Mouse (Mus musculus): ENCODE data around the gene Spesp1.

Spesp1 gene

GRCm38 (mm10) chr9:62281991-62282390 is at the start of gene Spesp1:
Gene Spesp1, minus strand, starts transcription at chr9:62282208.
- DNase-seq: no peak

DNA sequence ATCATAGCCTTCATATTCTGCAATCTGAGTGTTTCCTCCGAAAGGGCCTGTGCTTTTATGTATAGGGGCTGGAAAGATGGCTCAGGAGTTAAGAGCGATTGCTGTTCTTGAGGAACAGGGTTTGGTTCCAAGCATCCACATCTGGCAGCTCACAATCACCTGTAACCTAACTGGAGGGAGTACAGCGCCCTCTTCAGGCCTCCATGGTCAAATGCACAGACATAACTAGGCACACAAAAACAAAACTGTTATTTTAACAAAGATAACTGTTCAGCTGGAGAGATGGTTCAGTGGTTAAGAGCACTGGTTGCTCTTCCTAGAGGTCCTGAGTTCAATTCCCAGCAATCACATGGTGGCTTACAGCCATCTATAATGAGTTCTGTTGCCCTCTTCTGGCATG is 44.0 kb upstream of the Spesp1 start:
- DNase-seq: no peak

DNA sequence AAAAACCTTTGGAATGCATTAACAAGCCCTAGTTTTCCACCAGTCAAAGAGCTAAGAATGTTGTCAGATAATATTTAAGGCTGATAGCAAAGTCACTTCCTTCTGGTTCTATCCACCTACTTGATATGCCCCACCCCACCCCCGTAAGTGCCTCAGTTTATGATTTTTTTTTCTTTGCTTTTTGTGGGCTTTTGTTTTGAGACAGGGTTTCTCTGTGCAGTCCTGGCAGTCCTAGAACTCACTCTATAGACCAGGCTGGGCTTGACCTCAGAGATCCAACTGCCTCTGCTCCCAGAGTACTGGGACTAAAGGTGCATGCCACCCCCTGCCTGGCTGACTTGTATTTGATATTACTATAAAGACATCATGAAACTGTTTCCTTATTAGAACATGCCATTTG is 41.8 kb upstream of the Spesp1 start:
- DNase-seq: no peak

- no peak for DNase-seq
These were observed 36.7 kb upstream of the Spesp1 start for GRCm38 (mm10) chr9:62318729-62319128.

DNA sequence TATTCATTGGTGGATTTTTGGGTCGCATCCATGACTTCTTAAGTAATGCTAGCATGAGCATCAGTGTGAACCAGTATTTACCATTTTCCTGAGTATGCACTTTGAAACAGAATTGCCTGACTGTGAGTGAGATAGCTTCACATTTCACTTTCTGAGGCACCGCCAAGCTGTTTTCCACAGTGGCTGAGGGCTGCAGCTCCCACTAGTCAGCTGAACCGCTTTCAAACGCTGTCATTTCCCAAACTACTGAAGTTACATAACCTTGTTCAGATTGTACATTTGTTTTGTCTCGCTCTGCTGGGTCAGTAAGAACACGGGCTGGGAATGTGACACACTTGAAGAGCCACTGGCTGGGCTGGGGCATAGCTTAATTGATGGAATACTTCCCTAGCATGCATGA is 33.5 kb upstream of the Spesp1 start:
- no peak for DNase-seq

DNA sequence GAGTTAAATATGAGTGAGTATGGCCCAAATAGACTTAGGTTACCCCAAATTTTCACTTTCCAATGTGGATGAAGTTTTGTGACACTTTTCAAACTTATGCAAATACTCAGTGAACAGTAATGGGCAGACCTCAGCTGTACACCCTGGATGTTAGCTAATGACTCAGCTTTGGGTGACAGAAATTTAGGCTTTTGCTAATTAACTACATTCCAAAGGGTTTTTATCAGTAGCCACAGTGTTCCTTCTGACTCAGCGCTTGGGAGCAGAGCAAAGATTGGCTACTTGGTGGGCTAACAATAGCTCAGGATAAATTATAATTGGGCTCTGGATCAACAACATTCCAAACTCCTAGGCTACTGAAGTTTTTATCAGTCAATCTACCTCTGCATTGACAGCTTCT is 14.9 kb upstream of the Spesp1 start:
- no peak for DNase-seq

DNA sequence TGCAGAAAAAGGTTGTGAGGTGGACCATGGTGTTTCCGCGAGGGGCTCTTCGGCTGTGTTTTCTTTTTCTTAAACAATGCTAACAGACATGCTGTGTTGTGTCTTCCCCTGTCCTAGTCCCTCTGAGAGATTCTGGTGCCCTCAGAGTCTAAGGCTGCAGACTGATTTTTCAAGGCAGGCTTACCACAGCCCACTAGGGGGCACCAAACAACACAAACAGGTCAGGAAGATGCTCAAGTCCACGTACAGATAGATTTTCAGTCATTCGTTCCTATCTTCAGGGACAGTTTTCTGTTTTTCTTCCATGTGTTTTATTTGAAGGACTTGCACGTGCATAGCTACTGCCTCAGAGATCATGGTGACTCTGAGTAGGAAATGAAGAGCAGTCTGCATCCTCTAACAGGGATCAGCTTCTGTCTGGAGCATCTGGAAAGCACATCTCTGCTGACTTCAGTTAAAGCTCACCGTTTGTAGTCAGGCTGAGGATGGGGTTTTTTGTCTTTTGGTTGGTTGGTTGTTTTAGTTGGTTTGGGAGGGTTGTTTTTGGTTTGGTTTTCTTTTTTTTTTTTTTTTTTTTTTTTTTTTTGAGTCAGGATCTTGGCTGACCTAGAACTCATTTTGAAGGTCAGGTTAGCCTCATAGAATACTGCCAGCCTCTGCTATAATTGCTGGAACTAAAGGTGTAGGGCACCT is 13.1 kb upstream of the Spesp1 start:
- DNase-seq: peak; percentile 79

DNA sequence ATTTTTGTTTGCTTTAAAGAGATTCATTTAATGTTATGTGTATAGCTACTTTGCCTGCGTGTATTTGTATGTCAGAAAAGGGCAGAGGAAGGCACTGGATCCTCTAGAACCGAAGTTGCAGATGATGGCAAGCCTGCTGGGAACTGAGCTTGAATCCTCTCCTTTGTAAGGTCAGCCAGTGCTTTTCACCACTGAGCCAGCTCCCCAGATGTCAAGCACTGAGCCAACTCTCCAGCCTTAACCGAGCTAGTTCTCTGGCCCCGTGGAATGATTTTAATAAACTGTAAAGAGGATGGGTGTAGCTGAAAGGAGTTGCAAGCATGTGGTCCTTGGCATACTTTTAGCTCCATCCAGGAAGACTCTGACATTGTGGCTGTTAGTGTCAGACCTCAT is 5.6 kb upstream of the Spesp1 start:
- DNase-seq: no peak

GRCm38 (mm10) chr9:62286967-62287632 is 5.1 kb upstream of the Spesp1 start:
- peak; percentile 78 for DNase-seq

- peak; percentile 67 for DNase-seq
These were observed 2.3 kb upstream of the Spesp1 start for GRCm38 (mm10) chr9:62284266-62284665.

DNA sequence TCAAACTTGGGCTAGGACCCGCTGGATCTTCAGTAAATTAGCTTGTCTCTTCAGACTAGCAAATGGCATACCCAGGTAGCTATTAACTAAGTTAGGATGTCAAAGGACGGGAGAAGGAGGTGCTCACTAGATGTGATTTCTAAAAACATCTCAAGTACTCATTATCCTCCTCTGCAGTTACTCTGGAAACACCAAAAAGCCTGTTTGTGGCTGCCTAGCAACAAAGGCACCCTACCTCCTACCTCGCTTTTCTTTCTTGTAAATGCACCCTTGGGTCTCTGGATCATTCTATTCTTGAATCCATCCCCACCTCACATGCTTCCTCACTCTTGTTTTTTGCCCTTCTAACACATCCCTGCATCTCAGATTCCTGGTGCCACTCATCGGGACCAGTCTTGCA is 5.1 kb downstream of the Spesp1 start:
- DNase-seq: no peak

- DNase-seq: no peak
These were observed 11.1 kb downstream of the Spesp1 start for GRCm38 (mm10) chr9:62270775-62271399.

- no peak for DNase-seq
These were observed 12.8 kb downstream of the Spesp1 start for GRCm38 (mm10) chr9:62269161-62269560.

DNA sequence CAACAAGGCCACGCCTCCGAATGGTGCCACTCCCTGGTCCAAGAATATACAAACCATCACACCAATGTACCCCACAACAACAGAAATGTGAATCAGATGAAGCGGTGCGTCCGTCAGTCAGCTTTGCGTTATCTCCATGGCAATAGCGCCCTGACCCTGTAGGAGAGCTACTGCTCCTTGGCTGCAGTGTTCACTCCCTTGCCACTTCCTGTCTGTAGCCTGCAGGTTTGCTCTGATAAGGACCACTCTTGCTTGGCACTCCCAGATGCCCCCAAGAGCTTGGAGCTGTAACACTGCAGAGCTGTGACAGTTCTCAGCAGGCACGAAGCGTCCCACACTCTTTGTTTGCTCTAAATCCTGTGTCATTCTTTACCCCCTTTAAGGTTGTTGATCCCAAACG is 16.7 kb downstream of the Spesp1 start:
- no peak for DNase-seq

DNA sequence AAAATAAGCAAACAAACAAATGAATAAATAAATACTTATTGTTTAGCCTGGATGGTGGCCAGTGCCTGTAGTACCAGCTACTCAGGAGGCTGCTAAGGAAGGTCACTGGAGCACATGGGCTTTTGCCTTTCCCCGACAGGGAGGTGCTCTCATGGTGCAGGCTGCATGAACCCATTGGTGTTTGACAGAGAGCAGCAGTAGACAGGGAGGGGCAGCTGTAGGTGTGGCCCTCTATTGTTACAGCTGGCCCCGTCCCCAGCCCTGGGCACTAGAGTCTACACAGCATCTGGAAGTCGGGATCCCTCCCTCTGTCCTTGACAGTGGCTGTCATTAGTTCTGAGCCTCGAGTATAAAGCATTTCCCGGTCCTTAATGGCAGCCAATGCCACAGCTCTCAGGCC is 18.4 kb downstream of the Spesp1 start:
- DNase-seq: no peak

- no peak for DNase-seq
These were observed 20.6 kb downstream of the Spesp1 start for GRCm38 (mm10) chr9:62261406-62261805.

DNA sequence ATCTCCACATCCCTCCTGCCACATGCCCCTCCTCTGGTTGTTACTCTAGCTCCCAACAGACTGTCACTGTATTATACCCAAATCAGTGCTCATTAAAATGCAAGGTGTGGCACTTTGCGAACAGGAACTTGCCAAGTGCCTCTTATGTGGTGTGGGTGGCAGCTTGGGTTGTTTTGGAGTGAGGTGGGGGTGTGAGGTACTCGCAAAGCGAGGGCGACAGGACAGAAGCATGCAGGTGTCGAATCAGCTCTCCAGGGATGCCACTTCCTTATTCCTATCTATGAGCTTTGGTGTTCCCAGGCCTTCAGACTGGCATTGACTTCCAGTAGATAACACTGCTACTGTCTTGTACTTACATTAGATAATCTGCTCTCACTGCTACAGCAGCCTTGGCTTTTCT is 21.0 kb downstream of the Spesp1 start:
- DNase-seq: no peak

GRCm38 (mm10) chr9:62258005-62258404 is 24.0 kb downstream of the Spesp1 start:
- no peak for DNase-seq

DNA sequence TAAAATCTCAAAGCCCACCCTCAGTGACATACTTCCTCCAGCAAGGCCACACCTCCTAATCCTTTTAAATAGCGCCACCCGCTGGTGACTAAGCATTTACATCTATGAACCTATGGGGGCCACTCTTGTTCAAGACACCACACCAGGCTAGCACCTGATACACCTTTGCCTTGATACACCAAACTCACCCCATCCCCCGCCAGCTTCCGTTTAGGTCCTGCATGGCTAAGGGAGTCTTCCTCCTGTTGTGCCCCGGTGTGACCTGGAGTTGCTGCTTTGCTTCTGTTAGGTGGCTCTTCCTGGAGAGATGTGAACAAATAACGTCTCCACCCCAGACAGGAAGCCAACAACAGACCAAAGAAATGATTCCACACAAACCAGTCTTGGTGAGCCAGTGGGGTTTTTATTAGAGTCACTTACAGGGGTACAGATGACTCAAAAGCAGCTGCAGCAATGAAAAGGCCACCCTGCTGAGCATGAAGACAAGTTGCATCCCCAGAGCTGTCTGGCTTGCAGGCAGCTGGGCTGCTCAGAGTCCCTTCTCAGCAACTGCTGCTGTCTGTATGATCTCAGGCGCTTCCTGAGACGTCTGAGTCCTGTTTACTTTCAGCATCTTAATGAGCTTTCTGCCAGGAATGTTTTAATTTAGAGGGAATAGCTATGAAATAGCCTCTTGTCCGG is 26.0 kb downstream of the Spesp1 start:
- no peak for DNase-seq

DNA sequence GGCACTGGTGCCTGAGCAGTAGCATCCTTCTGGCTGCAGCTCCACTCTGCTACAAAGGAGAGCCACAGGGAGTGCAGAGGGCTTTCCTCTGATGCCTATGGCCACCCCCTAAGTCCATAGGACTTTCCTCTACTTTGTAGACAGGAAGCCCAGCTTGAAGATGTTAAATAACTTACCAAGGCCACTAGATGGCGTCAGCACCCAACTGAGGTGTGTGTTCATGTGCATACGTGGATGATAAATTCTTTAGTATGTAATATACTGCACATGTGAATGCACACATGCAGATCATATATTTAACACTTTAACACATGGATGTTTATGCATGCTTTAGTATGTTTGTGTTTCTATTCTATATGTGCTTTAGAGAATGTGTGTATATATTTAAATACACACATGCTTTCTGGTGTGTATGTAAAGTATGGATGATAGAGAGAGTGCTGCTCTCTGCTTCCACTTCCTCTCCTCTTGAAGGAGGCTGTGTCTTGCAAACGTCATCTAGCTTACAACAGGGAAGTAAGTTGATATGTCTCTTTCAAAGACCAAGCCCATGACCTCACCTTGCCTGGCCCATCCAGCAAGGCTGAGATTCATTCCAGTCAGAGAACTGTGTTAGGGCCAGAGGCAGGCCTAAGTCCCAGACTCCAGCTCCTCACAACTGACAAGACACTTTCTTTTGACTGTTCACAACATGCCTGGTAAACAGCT is 28.1 kb downstream of the Spesp1 start:
- no peak for DNase-seq

- no peak for DNase-seq
These were observed 31.7 kb downstream of the Spesp1 start for GRCm38 (mm10) chr9:62250296-62250695.

GRCm38 (mm10) chr9:62246380-62246942 is 35.5 kb downstream of the Spesp1 start:
- no peak for DNase-seq
